ENCODE assay signal across 2 mouse cellular contexts in genomic region chr9:70463091-70463490, GRCm38 (mm10). TPM values are rescaled to one million over a fixed set of nuclear protein-coding genes. Genes with fewer than 3 reads are reported as not detected.
A peak's percentile ranks its signal among the peaks of the same experiment; 100 is the strongest.
DNase-seq lines count a peak whose midpoint lies in the region; TF ChIP-seq lines count a peak whose summit lies in the region.
"Not testable (repeated sequence)": the region's sequence is repeated elsewhere in the genome, so short reads cannot be mapped to it uniquely, and the experiment has no call there.

No protein-coding gene starts in this region.

- H3K4me3 ChIP-seq in testis, adult 2 months (ENCODE audit: control insufficient read depth, low read depth, low read length), result peak overlapping the region; percentile 40; the same call in 1 of the 2 replicates

- H3K36me3 ChIP-seq in testis, adult 2 months (ENCODE audit: control insufficient read depth, insufficient read depth, low read length), result not testable (repeated sequence)

- H3K27ac ChIP-seq in testis, adult 2 months (ENCODE audit: control insufficient read depth, insufficient read depth, low read depth, low read length), result not testable (repeated sequence)

- H3K27me3 ChIP-seq in testis, adult 2 months (ENCODE audit: control insufficient read depth, insufficient read depth, low read length), result not testable (repeated sequence)

- not testable (repeated sequence) for H3K4me1 ChIP-seq in testis, adult 2 months (ENCODE audit: control insufficient read depth, insufficient read depth, low read length)

- TF ChIP-seq POLR2A in testis, adult 2 months (IDR thresholded peaks at IDR 0.05; ENCODE audit: control insufficient read depth, low read depth, low read length), result not testable (repeated sequence)

- peak; percentile 92 for DNase-seq in heart, adult 11 months

- not testable (repeated sequence) for TF ChIP-seq CTCF in testis, adult 2 months (IDR thresholded peaks at IDR 0.05; ENCODE audit: control insufficient read depth, insufficient read depth, insufficient replicate concordance, low read depth, low read length)

RNA-seq across cellular contexts. Expression of gene Rnf111, which starts 40.4 kb away (rescaled TPM):
- 25.7 and 26.9 TPM in 2 replicates for polyA plus RNA-seq in testis, adult 2 months (2012; rRNA removed)

RNA-seq across cellular contexts. Expression of gene Ccnb2, which starts 41.7 kb away (rescaled TPM):
- polyA plus RNA-seq in testis, adult 2 months (2012; rRNA removed), result 118 and 122 TPM in 2 replicates
